Mouse (Mus musculus): ENCODE results near the gene Ino80b. TPM values are rescaled to one million over a fixed set of nuclear protein-coding genes. Genes with fewer than 3 reads are reported as not detected.

Ino80b gene
- total and polyA plus RNA-seq, 2 experiments from 2014 or later, result 14.8 to 31.0 TPM

GRCm38 (mm10) chr6:83131469-83132034 is 6.3 kb upstream of the Ino80b start:
- no peak overlapping the region for H3K4me2 ChIP-seq (ENCODE audit: low read depth, low read length)
- H3K36me3 ChIP-seq (ENCODE audit: insufficient read depth, low read length), result no peaks in the 10 kb centered on the region
- H3K4me1 ChIP-seq (ENCODE audit: insufficient read depth, low read length), result 0 out of 2 replicates have a peak, but pooled peaks cover 6% of the 10 kb centered on the region
- no peak overlapping the region for H3K9ac ChIP-seq (replicated peaks; ENCODE audit: low read length)
- DNase-seq (ENCODE audit: low spot score) (no peak), ATAC-seq (no peak)
- no peaks in the 10 kb centered on the region for H3K9me3 ChIP-seq (ENCODE audit: low read length)
- no peak overlapping the region for H3K4me3 ChIP-seq (ENCODE audit: low read length)
- no peak overlapping the region for H3K27ac ChIP-seq
- H3K27me3 ChIP-seq (ENCODE audit: insufficient read depth, low read length), result no peaks in the 10 kb centered on the region
- WGBS, result 69% methylated on average over 6 of the region's 6 CpGs
- no peak for TF ChIP-seq CTCF (IDR thresholded peaks at IDR 0.05; ENCODE audit: low read depth)

DNA sequence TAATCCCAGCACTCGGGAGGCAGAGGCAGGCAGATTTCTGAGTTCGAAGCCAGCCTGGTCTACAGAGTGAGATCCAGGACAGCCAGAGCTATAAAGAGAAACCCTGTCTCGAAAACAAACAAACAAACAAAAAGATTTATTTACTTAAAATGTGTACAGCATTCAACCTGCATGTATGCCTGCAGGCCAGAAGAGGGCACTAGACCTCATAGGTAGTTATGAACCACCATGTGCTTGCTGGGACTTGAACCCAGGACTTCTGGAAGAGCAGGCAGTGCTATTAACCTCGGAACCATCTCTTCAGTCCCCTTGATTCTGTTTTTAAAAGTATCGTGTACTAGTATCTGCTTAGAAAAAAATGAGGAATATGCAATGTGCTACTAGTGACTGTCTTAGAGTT is 2.2 kb upstream of the Ino80b start:
- H3K27me3 ChIP-seq (ENCODE audit: insufficient read depth, low read length), result no peaks in the 10 kb centered on the region
- no peaks in the 10 kb centered on the region for H3K36me3 ChIP-seq (ENCODE audit: insufficient read depth, low read length)
- no peak overlapping the region for H3K27ac ChIP-seq
- H3K4me3 ChIP-seq (ENCODE audit: low read length), result no peak overlapping the region
- H3K4me2 ChIP-seq (ENCODE audit: low read depth, low read length), result no peak overlapping the region
- no peak for DNase-seq (ENCODE audit: low spot score)
- H3K4me1 ChIP-seq (ENCODE audit: insufficient read depth, low read length), result peaks cover 7% of the 10 kb centered on the region
- ATAC-seq, result no peak
- WGBS, result 96% methylated on average over 5 of the region's 5 CpGs
- no peak overlapping the region for H3K9ac ChIP-seq (replicated peaks; ENCODE audit: low read length)
- 0 out of 2 replicates have a peak, but pooled peaks have one; percentile 6 for TF ChIP-seq CTCF (IDR thresholded peaks at IDR 0.05; ENCODE audit: low read depth)
- no peaks in the 10 kb centered on the region for H3K9me3 ChIP-seq (ENCODE audit: low read length)

GRCm38 (mm10) chr6:83124851-83125312 is 349 bp downstream of the Ino80b start:
- H3K27ac ChIP-seq, result no peak overlapping the region
- H3K9me3 ChIP-seq (ENCODE audit: low read length), result no peaks in the 10 kb centered on the region
- ATAC-seq (peak; percentile 17; the same call in 1 of the 2 replicates), DNase-seq (ENCODE audit: low spot score) (peak; percentile 98)
- no peak for TF ChIP-seq CTCF (IDR thresholded peaks at IDR 0.05; ENCODE audit: low read depth)
- under 1% methylated on average over 30 of the region's 30 CpGs for WGBS
- H3K4me2 ChIP-seq (ENCODE audit: low read depth, low read length), result peak overlapping the region; percentile 96
- no peaks in the 10 kb centered on the region for H3K27me3 ChIP-seq (ENCODE audit: insufficient read depth, low read length)
- H3K4me3 ChIP-seq (ENCODE audit: low read length), result peak overlapping the region; percentile 75
- peak overlapping the region; percentile 43 for H3K9ac ChIP-seq (replicated peaks; ENCODE audit: low read length)
- no peaks in the 10 kb centered on the region for H3K36me3 ChIP-seq (ENCODE audit: insufficient read depth, low read length)
- peaks cover 20% of the 10 kb centered on the region for H3K4me1 ChIP-seq (ENCODE audit: insufficient read depth, low read length)

- no peak for ATAC-seq
- H3K4me3 ChIP-seq (ENCODE audit: low read length), result no peak overlapping the region
- H3K36me3 ChIP-seq (ENCODE audit: insufficient read depth, low read length), result 0 out of 2 replicates have a peak, but pooled peaks cover 8% of the 10 kb centered on the region
- no peak for DNase-seq (ENCODE audit: low spot score)
- H3K27me3 ChIP-seq (ENCODE audit: insufficient read depth, low read length), result no peaks in the 10 kb centered on the region
- peaks cover 22% of the 10 kb centered on the region for H3K4me1 ChIP-seq (ENCODE audit: insufficient read depth, low read length)
- no peak for TF ChIP-seq CTCF (IDR thresholded peaks at IDR 0.05; ENCODE audit: low read depth)
- H3K27ac ChIP-seq, result no peak overlapping the region
- no peaks in the 10 kb centered on the region for H3K9me3 ChIP-seq (ENCODE audit: low read length)
- H3K9ac ChIP-seq (replicated peaks; ENCODE audit: low read length), result no peak overlapping the region
- 57% methylated on average over 5 of the region's 5 CpGs for WGBS
- no peak overlapping the region for H3K4me2 ChIP-seq (ENCODE audit: low read depth, low read length)
These were observed 2.3 kb downstream of the Ino80b start for GRCm38 (mm10) chr6:83122961-83123360.

- no peaks in the 10 kb centered on the region for H3K27me3 ChIP-seq (ENCODE audit: insufficient read depth, low read length)
- peak overlapping the region; percentile 95 for H3K27ac ChIP-seq
- 0 out of 2 replicates have a peak, but pooled peaks cover 9% of the 10 kb centered on the region for H3K36me3 ChIP-seq (ENCODE audit: insufficient read depth, low read length)
- H3K9me3 ChIP-seq (ENCODE audit: low read length), result no peaks in the 10 kb centered on the region
- ATAC-seq (no peak; the same call in 1 of the 2 replicates), DNase-seq (ENCODE audit: low spot score) (peak; percentile 52)
- no peak for TF ChIP-seq CTCF (IDR thresholded peaks at IDR 0.05; ENCODE audit: low read depth)
- peak overlapping the region; percentile 80 for H3K9ac ChIP-seq (replicated peaks; ENCODE audit: low read length)
- peak overlapping the region; percentile 74 for H3K4me3 ChIP-seq (ENCODE audit: low read length)
- under 1% methylated on average over 40 of the region's 52 CpGs for WGBS
- peak overlapping the region; percentile 98 for H3K4me2 ChIP-seq (ENCODE audit: low read depth, low read length)
- peaks cover 22% of the 10 kb centered on the region for H3K4me1 ChIP-seq (ENCODE audit: insufficient read depth, low read length)
These were observed 3.1 kb downstream of the Ino80b start for GRCm38 (mm10) chr6:83121863-83122710.

DNA sequence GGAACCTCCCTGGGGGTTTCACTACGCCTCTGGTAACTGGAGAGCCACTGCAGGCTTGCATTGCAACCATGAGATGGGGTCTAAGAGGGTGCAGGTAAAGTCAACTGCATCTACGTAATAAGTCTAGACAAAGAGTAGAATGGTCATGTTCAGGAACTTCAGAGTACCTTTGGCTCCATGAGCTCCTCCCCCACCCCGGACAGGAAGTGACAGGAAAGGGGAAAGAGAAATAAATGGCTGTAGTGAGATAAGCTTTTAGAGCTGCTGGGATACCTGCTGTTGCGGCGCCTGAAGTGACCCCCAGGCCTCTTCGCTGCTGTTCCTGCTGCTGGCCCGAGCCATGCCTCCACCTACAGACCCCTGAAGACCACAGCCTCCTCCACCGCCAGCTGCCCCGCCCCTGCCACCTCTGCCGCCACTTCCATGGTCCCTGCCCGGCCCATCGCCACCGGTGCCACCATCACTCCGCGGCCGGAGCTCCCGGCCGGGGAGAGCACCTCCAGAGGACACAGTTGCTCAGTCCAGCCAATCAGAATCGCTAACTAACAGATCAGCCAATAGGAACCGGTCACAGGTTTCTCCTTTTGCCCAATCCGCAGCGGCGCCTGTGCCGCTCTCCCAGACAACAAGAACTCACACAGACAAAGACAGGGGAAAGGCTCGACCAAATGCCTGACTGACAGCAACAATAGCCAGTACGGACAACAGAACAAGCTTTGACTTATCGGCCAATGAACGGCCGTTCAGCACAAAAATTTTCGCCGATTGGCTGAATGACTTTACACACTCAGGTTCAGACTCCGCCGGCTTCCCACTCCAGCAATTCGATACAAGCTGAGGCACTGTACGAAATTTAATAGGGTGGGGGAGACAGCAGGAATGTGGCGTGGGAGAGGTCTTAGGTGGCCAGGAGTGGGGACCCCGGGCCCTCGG is 4.0 kb downstream of the Ino80b start, which contains the start of gene Wbp1:
Gene Wbp1, minus strand, starts transcription at position 630 of the 933 bp plus-strand sequence.
- Histone ChIP-seq H3K27me3 (ENCODE audit: insufficient read depth, low read length) (no peaks in the 10 kb centered on the region), H3K4me3 (ENCODE audit: low read length) (peak within 1 kb of the TSS; percentile 74), H3K9me3 (ENCODE audit: low read length) (no peaks in the 10 kb centered on the region), H3K9ac (replicated peaks; ENCODE audit: low read length) (peak within 1 kb of the TSS; percentile 80), H3K4me2 (ENCODE audit: low read depth, low read length) (peak within 1 kb of the TSS; percentile 98), H3K36me3 (ENCODE audit: insufficient read depth, low read length) (0 out of 2 replicates have a peak, but pooled peaks cover 9% of the 10 kb centered on the region), H3K27ac (peak within 1 kb of the TSS; percentile 95), H3K4me1 (ENCODE audit: insufficient read depth, low read length) (peaks cover 28% of the 10 kb centered on the region)
- WGBS, result under 1% methylated on average over 38 of the region's 38 CpGs
- no peak; the same call in 1 of the 2 replicates for TF ChIP-seq CTCF (IDR thresholded peaks at IDR 0.05; ENCODE audit: low read depth)
- ATAC-seq (peak; percentile 96), DNase-seq (ENCODE audit: low spot score) (peak; percentile 97)
